Mouse (Mus musculus) MEL (cell line): ENCODE measurements around the gene Pnpla5. TPM values are rescaled to one million over a fixed set of nuclear protein-coding genes. Genes with fewer than 3 reads are reported as not detected.

Source experiments
- DNase-seq: peaks from one replicate; pipeline ENCODE4 v3.0.0; 2011; ENCODE audit warnings: low read depth, low spot score
- H3K27ac ChIP-seq: 2 replicates; pipeline ENCODE4 v1.5.1; 2012; ENCODE audit warnings: low read depth, mild to moderate bottlenecking, control low read depth, low read length, moderate library complexity; ENCODE audit not compliant: control insufficient read depth
- H3K27me3 ChIP-seq, 2 experiments: fragments of 150-350 bp in 1 of 2; sonication (generic) in 1 of 2; 2 replicates each; pipeline ENCODE4 v1.6.1; 2012; ENCODE audit warnings: low read length in 2 of 2, mild to moderate bottlenecking in 2 of 2, improper control_type of control experiment in 1 of 2, moderate library complexity in 1 of 2; ENCODE audit not compliant: insufficient read depth in 2 of 2, control insufficient read depth in 1 of 2
- H3K36me3 ChIP-seq, 2 experiments: 2 replicates each; pipeline ENCODE4 v1.6.1; 2012 to 2014; ENCODE audit warnings: low read length in 2 of 2, improper control_type of control experiment in 1 of 2, inconsistent platforms in 1 of 2, mild to moderate bottlenecking in 1 of 2; ENCODE audit not compliant: insufficient read depth in 2 of 2, control insufficient read depth in 1 of 2
- H3K4me1 ChIP-seq, 2 experiments: fragments of 150-350 bp in 1 of 2; sonication (generic) in 1 of 2; 2 replicates each; pipeline ENCODE4 v1.6.1; 2012; ENCODE audit warnings: low read length in 2 of 2, improper control_type of control experiment in 1 of 2, mild to moderate bottlenecking in 1 of 2; ENCODE audit not compliant: insufficient read depth in 2 of 2, control insufficient read depth in 1 of 2
- H3K4me3 ChIP-seq, 2 experiments: fragments of 150-350 bp in 1 of 2; sonication (generic) in 1 of 2; 2 replicates each; pipeline ENCODE4 v1.5.1; 2012; ENCODE audit warnings: low read depth in 2 of 2, low read length in 2 of 2, mild to moderate bottlenecking in 2 of 2, moderate library complexity in 2 of 2, control low read depth in 1 of 2, improper control_type of control experiment in 1 of 2; ENCODE audit not compliant: control insufficient read depth in 1 of 2, insufficient read depth in 1 of 2
- H3K79me2 ChIP-seq: 2 replicates; pipeline ENCODE4 v1.6.1; 2012; ENCODE audit warnings: mild to moderate bottlenecking, low read length, moderate library complexity; ENCODE audit not compliant: control insufficient read depth, poor library complexity, insufficient read depth
- H3K9ac ChIP-seq: 2 replicates; pipeline ENCODE4 v1.6.1; 2012; ENCODE audit warnings: low read depth, mild to moderate bottlenecking, control low read depth, low read length, moderate library complexity; ENCODE audit not compliant: control insufficient read depth, poor library complexity, severe bottlenecking
- H3K9me3 ChIP-seq: fragments of 150-350 bp; sonication (generic); replicated peaks from 2 replicates; pipeline ENCODE4 v1.6.1; 2012; ENCODE audit warnings: mild to moderate bottlenecking, low read length, improper control_type of control experiment, moderate library complexity; ENCODE audit not compliant: insufficient read depth
- BHLHE40 ChIP-seq: IDR thresholded peaks from 2 replicates; pipeline ENCODE4 v1.6.1; 2012; ENCODE audit warnings: low read depth, mild to moderate bottlenecking, inconsistent platforms, low read length, improper control_type of control experiment, borderline replicate concordance
- CHD1 ChIP-seq: IDR thresholded peaks from 2 replicates; pipeline ENCODE4 v1.6.1; 2012; ENCODE audit warnings: low read depth, mild to moderate bottlenecking, inconsistent platforms, low read length, improper control_type of control experiment
- CHD2 ChIP-seq: IDR thresholded peaks from 2 replicates; pipeline ENCODE4 v1.6.1; 2011; ENCODE audit warnings: low read length, improper control_type of control experiment
- CTCF ChIP-seq, 3 experiments: IDR thresholded peaks in 2 of 3; conservative IDR thresholded peaks in 1 of 3; 2 replicates each; pipeline ENCODE4 v1.5.1; 2011 to 2012; ENCODE audit warnings: low read length in 3 of 3, low read depth in 2 of 3, mild to moderate bottlenecking in 2 of 3, improper control_type of control experiment in 1 of 3, inconsistent platforms in 1 of 3, mixed read lengths in 1 of 3, moderate library complexity in 1 of 3; ENCODE audit not compliant: control insufficient read depth in 1 of 3, insufficient read depth in 1 of 3, poor library complexity in 1 of 3, severe bottlenecking in 1 of 3
- E2F4 ChIP-seq: IDR thresholded peaks from 2 replicates; pipeline ENCODE4 v1.6.1; 2011; ENCODE audit warnings: low read depth, low read length, improper control_type of control experiment, borderline replicate concordance
- EP300 ChIP-seq, 2 experiments: IDR thresholded peaks; 2 replicates each; pipeline ENCODE4 v1.6.1; 2011; ENCODE audit warnings: improper control_type of control experiment in 2 of 2, low read length in 2 of 2, low read depth in 1 of 2, mild to moderate bottlenecking in 1 of 2
- GABPA ChIP-seq: IDR thresholded peaks from 2 replicates; pipeline ENCODE4 v1.6.1; 2012; ENCODE audit warnings: low read depth, mild to moderate bottlenecking, inconsistent platforms, low read length, improper control_type of control experiment, moderate library complexity
- GATA1 ChIP-seq: IDR thresholded peaks from 2 replicates; pipeline ENCODE4 v1.6.1; 2011; ENCODE audit warnings: low read depth, low read length, improper control_type of control experiment
- HCFC1 ChIP-seq: IDR thresholded peaks from 2 replicates; pipeline ENCODE4 v1.6.1; 2012; ENCODE audit warnings: low read depth, mild to moderate bottlenecking, inconsistent platforms, low read length, improper control_type of control experiment, moderate library complexity
- MAFK ChIP-seq: IDR thresholded peaks from 2 replicates; pipeline ENCODE4 v1.6.1; 2011; ENCODE audit warnings: low read depth, mild to moderate bottlenecking, low read length, improper control_type of control experiment, borderline replicate concordance
- MAX ChIP-seq: IDR thresholded peaks from 2 replicates; pipeline ENCODE4 v1.6.1; 2011; ENCODE audit warnings: low read length, improper control_type of control experiment
- NELFE ChIP-seq: IDR thresholded peaks from 2 replicates; pipeline ENCODE4 v1.6.1; 2011; ENCODE audit warnings: low read depth, low read length, improper control_type of control experiment
- POLR2A ChIP-seq, 2 experiments: IDR thresholded peaks; 2 replicates each; pipeline ENCODE4 v1.6.1; 2011 to 2012; ENCODE audit warnings: low read length in 2 of 2, mild to moderate bottlenecking in 2 of 2, control low read depth in 1 of 2, improper control_type of control experiment in 1 of 2, low read depth in 1 of 2, moderate library complexity in 1 of 2; ENCODE audit not compliant: control insufficient read depth in 1 of 2, insufficient read depth in 1 of 2, poor library complexity in 1 of 2
- POLR2AphosphoS5 ChIP-seq: IDR thresholded peaks from 2 replicates; pipeline ENCODE4 v1.6.1; 2012; ENCODE audit warnings: low read depth, borderline replicate concordance, mild to moderate bottlenecking, inconsistent platforms, low read length, moderate library complexity, mixed read lengths
- RCOR1 ChIP-seq: IDR thresholded peaks from 2 replicates; pipeline ENCODE4 v1.6.1; 2012; ENCODE audit warnings: low read depth, mild to moderate bottlenecking, inconsistent platforms, low read length, improper control_type of control experiment
- SMC3 ChIP-seq: IDR thresholded peaks from 2 replicates; pipeline ENCODE4 v1.6.1; 2011; ENCODE audit warnings: low read depth, low read length, improper control_type of control experiment
- TBP ChIP-seq: IDR thresholded peaks from 2 replicates; pipeline ENCODE4 v1.8.0; 2011; ENCODE audit warnings: low read depth, low read length, improper control_type of control experiment
- UBTF ChIP-seq: IDR thresholded peaks from 2 replicates; pipeline ENCODE4 v1.6.1; 2012; ENCODE audit warnings: low read depth, mild to moderate bottlenecking, inconsistent platforms, low read length, improper control_type of control experiment, moderate library complexity, borderline replicate concordance; ENCODE audit not compliant: insufficient read depth
- USF2 ChIP-seq, 2 experiments: IDR thresholded peaks; 2 replicates each; pipeline ENCODE4 v1.6.1; 2011 to 2012; ENCODE audit warnings: improper control_type of control experiment in 2 of 2, low read length in 2 of 2, borderline replicate concordance in 1 of 2, inconsistent platforms in 1 of 2, low read depth in 1 of 2, mild to moderate bottlenecking in 1 of 2; ENCODE audit not compliant: insufficient read depth in 1 of 2
- ZC3H11A ChIP-seq: IDR thresholded peaks from 2 replicates; pipeline ENCODE4 v1.6.1; 2012; ENCODE audit warnings: low read depth, mild to moderate bottlenecking, inconsistent platforms, low read length, improper control_type of control experiment
- ZKSCAN1 ChIP-seq: IDR thresholded peaks from 2 replicates; pipeline ENCODE4 v1.6.1; 2012; ENCODE audit warnings: low read depth, mild to moderate bottlenecking, inconsistent platforms, low read length, improper control_type of control experiment, moderate library complexity
- ZMIZ1 ChIP-seq: IDR thresholded peaks from 2 replicates; pipeline ENCODE4 v1.6.1; 2012; ENCODE audit warnings: low read depth, mild to moderate bottlenecking, inconsistent platforms, low read length, improper control_type of control experiment, moderate library complexity
- polyA plus RNA-seq, 2 experiments: library from polyadenylated mRNA; stranded (reverse) in 1 of 2; unstranded in 1 of 2; fragments of >175 nt in 1 of 2; fragments of >200 nt in 1 of 2; gene quantifications; 2 replicates each; pipeline versions ENCODE4 v1.2.1 to v1.2.4; 2012; ENCODE audit warnings: low replicate concordance in 2 of 2, low read depth in 1 of 2; ENCODE audit not compliant: insufficient read length in 2 of 2, insufficient read depth in 1 of 2, missing spikeins in 1 of 2
- total RNA-seq: library from RNA; depleted of rRNA; stranded (reverse); fragments of 300-350 nt; gene quantifications from 2 replicates; pipeline ENCODE4 v1.2.3, GENCODE M21; 2012

Pnpla5 gene
- total and polyA plus RNA-seq, 3 experiments: not detected

GRCm38 (mm10) chr15:84086775-84087174 is 36.2 kb downstream of the Pnpla5 start:
- DNase-seq: no peak
- no peak for TF ChIP-seq E2F4
- no peak for TF ChIP-seq MAX
- no peak for TF ChIP-seq NELFE
- TF ChIP-seq MAFK: no peak
- no peak for TF ChIP-seq BHLHE40
- TF ChIP-seq UBTF: no peak
- no peak for TF ChIP-seq CTCF (IDR thresholded peaks at IDR 0.05 in 2 of 3, conservative IDR thresholded peaks at IDR 0.05 in 1 of 3; ENCODE audit: control insufficient read depth in 1 of 3, insufficient read depth in 1 of 3, low read depth in 2 of 3, low read length in 3 of 3, poor library complexity in 1 of 3, severe bottlenecking in 1 of 3)
- no peak for TF ChIP-seq EP300 (IDR thresholded peaks at IDR 0.05; ENCODE audit: low read depth in 1 of 2, low read length in 2 of 2)
- no peak for TF ChIP-seq RCOR1
- no peak for TF ChIP-seq CHD1
- no peak for TF ChIP-seq TBP
- TF ChIP-seq CHD2: no peak
- no peak for TF ChIP-seq ZMIZ1
- TF ChIP-seq SMC3: no peak
- TF ChIP-seq ZKSCAN1: no peak
- no peak for TF ChIP-seq USF2 (IDR thresholded peaks at IDR 0.05; ENCODE audit: borderline replicate concordance in 1 of 2, insufficient read depth in 1 of 2, low read depth in 1 of 2, low read length in 2 of 2)
- no peak for TF ChIP-seq HCFC1
- TF ChIP-seq POLR2AphosphoS5: no peak
- TF ChIP-seq POLR2A (IDR thresholded peaks at IDR 0.05; ENCODE audit: control insufficient read depth in 1 of 2, insufficient read depth in 1 of 2, low read depth in 1 of 2, low read length in 2 of 2, poor library complexity in 1 of 2): no peak
- TF ChIP-seq GABPA: no peak
- TF ChIP-seq, all 39 proteins: peak for 0
- H3K4me1 ChIP-seq: no peaks in the 10 kb centered on the region
- no peak overlapping the region for H3K9ac ChIP-seq
- H3K9me3 ChIP-seq: no peaks in the 10 kb centered on the region
- no peaks in the 10 kb centered on the region for H3K36me3 ChIP-seq
- no peak overlapping the region for H3K27ac ChIP-seq
- H3K79me2 ChIP-seq: no peaks in the 10 kb centered on the region
- no peaks in the 10 kb centered on the region; a peak in 1 of 4 replicates for H3K27me3 ChIP-seq
- no peak overlapping the region for H3K4me3 ChIP-seq

- no peaks in the 10 kb centered on the region for H3K9me3 ChIP-seq
- no peaks in the 10 kb centered on the region for H3K4me1 ChIP-seq
- H3K79me2 ChIP-seq: no peaks in the 10 kb centered on the region
- H3K36me3 ChIP-seq: no peaks in the 10 kb centered on the region
- no peak for DNase-seq
- H3K27me3 ChIP-seq: no peaks in the 10 kb centered on the region
- H3K27ac ChIP-seq: no peak overlapping the region
- TF ChIP-seq NELFE (no peak), GATA1 (no peak), ZC3H11A (no peak), HCFC1 (no peak)
- no peak overlapping the region for H3K9ac ChIP-seq
- no peak overlapping the region for H3K4me3 ChIP-seq
Measured at GRCm38 (mm10) chr15:84086364-84086763, 36.6 kb downstream of the Pnpla5 start.
